Mouse (Mus musculus) C2C12 (cell line): ENCODE measurements at regions not wholly inside any gene's neighbourhood (a gene's known extent, or its start where the extent isn't known, plus 50 kb on each side); places are given as distances from the start of the nearest gene placed in this dataset.

ENCODE experiments used
- H3K27me3 ChIP-seq: one replicate; pipeline ENCODE4 v1.6.1; 2011; ENCODE audit not compliant: control insufficient read depth, insufficient read depth, insufficient read length
- H3K36me3 ChIP-seq: one replicate; pipeline ENCODE4 v1.6.1; 2011; ENCODE audit not compliant: control insufficient read depth, insufficient read depth
- H3K4me3 ChIP-seq: one replicate; pipeline ENCODE4 v1.5.1; 2011; ENCODE audit warnings: mild to moderate bottlenecking, control low read depth; ENCODE audit not compliant: poor library complexity, insufficient read depth, severe bottlenecking
- H3K79me2 ChIP-seq: one replicate; pipeline ENCODE4 v1.6.1; 2011; ENCODE audit not compliant: control insufficient read depth, insufficient read depth
- H3K79me3 ChIP-seq: one replicate; pipeline ENCODE4 v1.6.1; 2011; ENCODE audit warnings: low read depth, control low read depth
- H3ac ChIP-seq: one replicate; pipeline ENCODE3; 2011; ENCODE audit warnings: low read depth; ENCODE audit not compliant: control insufficient read depth, insufficient read length
- CEBPB ChIP-seq: IDR thresholded peaks from one replicate; pipeline ENCODE4 v1.6.1; 2011; ENCODE audit warnings: low read depth, mild to moderate bottlenecking, control low read depth, moderate library complexity
- CTCF ChIP-seq: IDR thresholded peaks from one replicate; pipeline ENCODE4 v1.5.1; 2011; ENCODE audit not compliant: control insufficient read depth, insufficient read depth, insufficient read length
- FOSL1 ChIP-seq: IDR thresholded peaks from one replicate; pipeline ENCODE4 v1.8.0; 2011; ENCODE audit warnings: mild to moderate bottlenecking, low read length; ENCODE audit not compliant: poor library complexity, insufficient read depth, severe bottlenecking
- MAX ChIP-seq: IDR thresholded peaks from one replicate; pipeline ENCODE4 v1.6.1; 2011; ENCODE audit warnings: mild to moderate bottlenecking, control low read depth
- MYOD1 ChIP-seq: IDR thresholded peaks from one replicate; pipeline ENCODE4 v1.6.1; 2011; ENCODE audit warnings: low read depth; ENCODE audit not compliant: control insufficient read depth, insufficient read length
- MYOG ChIP-seq: IDR thresholded peaks from one replicate; pipeline ENCODE4 v1.6.1; 2011; ENCODE audit not compliant: control insufficient read depth, insufficient read length; ENCODE audit errors: extremely low read depth
- USF1 ChIP-seq: IDR thresholded peaks from one replicate; pipeline ENCODE4 v1.6.1; 2011; ENCODE audit warnings: low read depth, mild to moderate bottlenecking, control low read depth, moderate library complexity

- H3K79me2 ChIP-seq = no peaks in the 10 kb centered on the region
- no peak overlapping the region for H3K4me3 ChIP-seq
Observed at GRCm38 (mm10) chr14:9319842-9320241, 653.8 kb upstream of the 4930452B06Rik start.

GRCm38 (mm10) chr14:9318796-9319465 is 652.9 kb upstream of the 4930452B06Rik start:
- no peak overlapping the region for H3K4me3 ChIP-seq
- H3ac ChIP-seq = no peak overlapping the region
- H3K79me3 ChIP-seq = no peaks in the 10 kb centered on the region
- no peaks in the 10 kb centered on the region for H3K79me2 ChIP-seq
- no peak for TF ChIP-seq MYOD1
- no peak for TF ChIP-seq MAX
- TF ChIP-seq USF1 = no peak
- TF ChIP-seq CTCF = no peak
- no peak for TF ChIP-seq FOSL1
- TF ChIP-seq MYOG = no peak
- TF ChIP-seq CEBPB = no peak
- H3K27me3 ChIP-seq = no peaks in the 10 kb centered on the region
- no peaks in the 10 kb centered on the region for H3K36me3 ChIP-seq

More at GRCm38 (mm10) chr14:9319842-9320241, 653.8 kb upstream of the 4930452B06Rik start:
- no peaks in the 10 kb centered on the region for H3K36me3 ChIP-seq
- TF ChIP-seq FOSL1 (no peak), MYOG (no peak), CEBPB (no peak), CTCF (no peak), USF1 (no peak), MAX (no peak), MYOD1 (no peak)
- no peak overlapping the region for H3ac ChIP-seq
- H3K79me3 ChIP-seq = no peaks in the 10 kb centered on the region
- H3K27me3 ChIP-seq = no peaks in the 10 kb centered on the region

- no peak overlapping the region for H3ac ChIP-seq
- H3K4me3 ChIP-seq = no peak overlapping the region
- no peaks in the 10 kb centered on the region for H3K27me3 ChIP-seq
- no peaks in the 10 kb centered on the region for H3K36me3 ChIP-seq
- H3K79me2 ChIP-seq = no peaks in the 10 kb centered on the region
- TF ChIP-seq FOSL1 (no peak), USF1 (no peak), MYOD1 (no peak), CTCF (no peak), MAX (no peak), MYOG (no peak), CEBPB (no peak)
- H3K79me3 ChIP-seq = no peaks in the 10 kb centered on the region
Observed at GRCm38 (mm10) chr14:9315224-9315623, 649.2 kb upstream of the 4930452B06Rik start.

GRCm38 (mm10) chr14:9296145-9296544 is 630.1 kb upstream of the 4930452B06Rik start:
- TF ChIP-seq CTCF = no peak
- peak; percentile 91 for TF ChIP-seq MYOD1
- H3K36me3 ChIP-seq = no peaks in the 10 kb centered on the region
- no peak overlapping the region for H3K4me3 ChIP-seq
- H3K79me3 ChIP-seq = no peaks in the 10 kb centered on the region
- no peaks in the 10 kb centered on the region for H3K27me3 ChIP-seq
- H3ac ChIP-seq = no peak overlapping the region
- H3K79me2 ChIP-seq = no peaks in the 10 kb centered on the region

GRCm38 (mm10) chr14:9294555-9294954 is 628.5 kb upstream of the 4930452B06Rik start:
- no peak overlapping the region for H3K4me3 ChIP-seq
- H3K79me3 ChIP-seq = no peaks in the 10 kb centered on the region
- no peaks in the 10 kb centered on the region for H3K27me3 ChIP-seq
- H3ac ChIP-seq = no peak overlapping the region
- H3K79me2 ChIP-seq = no peaks in the 10 kb centered on the region
- TF ChIP-seq CEBPB (no peak), FOSL1 (no peak), MYOG (no peak), MYOD1 (no peak), USF1 (no peak), MAX (no peak), CTCF (no peak)
- H3K36me3 ChIP-seq = no peaks in the 10 kb centered on the region

GRCm38 (mm10) chr14:9288103-9288502 is 622.1 kb upstream of the 4930452B06Rik start:
- H3K79me2 ChIP-seq = no peaks in the 10 kb centered on the region
- no peaks in the 10 kb centered on the region for H3K27me3 ChIP-seq
- H3K79me3 ChIP-seq = no peaks in the 10 kb centered on the region
- no peak overlapping the region for H3ac ChIP-seq
- H3K4me3 ChIP-seq = no peak overlapping the region
- no peak for TF ChIP-seq USF1
- no peaks in the 10 kb centered on the region for H3K36me3 ChIP-seq
